Mouse (Mus musculus) layer of hippocampus, postnatal 25 days (tissue): ENCODE data around the gene Tusc2. TPM values are rescaled to one million over a fixed set of nuclear protein-coding genes. Genes with fewer than 3 reads are reported as not detected.
A peak's percentile ranks its signal among the peaks of the same experiment; 100 is the strongest.

Experiments used
- DNase-seq, 2 experiments: peaks; one replicate each; pipeline ENCODE4 v3.0.0; 2022; ENCODE audit warnings: mixed read lengths in 2 of 2, low spot score in 1 of 2; ENCODE audit errors: extremely low spot score in 1 of 2
- total RNA-seq, 2 experiments: library from RNA; stranded (reverse); gene quantifications; 2 replicates each; pipeline ENCODE4 v1.2.3; 2021

The Tusc2 gene
- 10 to 100 TPM; 71.1 to 76.0 TPM for total RNA-seq

DNA sequence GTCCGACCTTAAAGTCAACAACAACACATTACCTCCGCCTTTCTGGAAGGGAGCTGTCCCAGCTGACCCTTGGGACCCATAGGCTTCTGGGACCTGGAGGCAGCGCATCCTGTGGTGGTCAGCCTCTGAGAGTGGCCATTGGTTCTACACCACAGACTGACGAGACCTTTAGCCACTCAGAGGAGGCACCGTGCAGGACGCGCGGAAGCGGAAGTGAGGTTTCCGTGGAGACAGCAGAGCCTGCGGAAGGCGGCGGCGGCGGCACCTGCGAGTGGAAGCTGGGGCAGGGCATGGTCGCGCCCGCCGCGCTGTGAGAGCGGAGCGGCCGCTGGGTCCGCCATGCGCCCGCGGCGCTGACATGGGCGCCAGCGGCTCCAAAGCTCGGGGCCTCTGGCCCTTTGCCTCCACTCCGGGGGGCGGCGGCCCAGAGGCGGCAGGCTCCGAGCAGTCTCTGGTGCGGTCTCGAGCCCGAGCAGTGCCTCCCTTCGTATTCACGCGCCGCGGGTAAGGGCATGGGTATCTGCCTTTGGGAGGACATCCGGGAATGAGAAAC, at the start of gene Tusc2:
Tusc2 (plus strand) TSS at position 227 of the 553 bp plus-strand sequence.
- peak; percentile 79 to 83 for DNase-seq

DNA sequence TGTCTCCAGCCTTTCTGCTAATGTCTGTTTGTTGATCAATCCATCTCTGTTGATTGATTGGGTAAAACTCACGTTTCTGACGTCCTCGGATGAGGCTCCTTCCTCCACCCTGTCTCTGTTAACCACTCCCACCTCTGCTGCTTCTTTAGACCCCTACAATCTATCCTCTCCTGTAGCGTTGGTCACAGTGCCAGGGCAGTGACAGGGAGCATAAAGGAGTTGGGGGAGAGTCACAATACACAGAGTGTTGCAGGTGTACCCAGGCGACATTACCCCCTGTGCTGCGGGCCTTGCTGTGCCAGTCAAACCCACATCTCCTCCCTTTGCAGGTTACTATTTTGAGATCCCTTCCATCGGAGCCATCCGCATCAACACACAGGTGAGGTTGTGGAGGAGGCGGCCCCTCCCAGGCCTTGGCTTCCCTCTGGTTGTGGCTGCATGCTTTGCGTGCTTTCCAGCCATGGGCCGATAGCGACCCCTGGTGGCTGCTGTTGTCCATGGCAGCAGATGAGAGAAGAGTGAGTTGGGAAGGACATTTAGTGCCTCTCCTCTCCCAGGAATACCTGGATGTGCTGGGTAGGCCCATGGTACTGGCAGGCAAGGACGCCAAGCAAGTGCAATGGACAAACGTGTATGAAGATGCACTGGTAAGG, 48.6 kb upstream of the Tusc2 start:
- peak; percentile 96 to 97 for DNase-seq

DNA sequence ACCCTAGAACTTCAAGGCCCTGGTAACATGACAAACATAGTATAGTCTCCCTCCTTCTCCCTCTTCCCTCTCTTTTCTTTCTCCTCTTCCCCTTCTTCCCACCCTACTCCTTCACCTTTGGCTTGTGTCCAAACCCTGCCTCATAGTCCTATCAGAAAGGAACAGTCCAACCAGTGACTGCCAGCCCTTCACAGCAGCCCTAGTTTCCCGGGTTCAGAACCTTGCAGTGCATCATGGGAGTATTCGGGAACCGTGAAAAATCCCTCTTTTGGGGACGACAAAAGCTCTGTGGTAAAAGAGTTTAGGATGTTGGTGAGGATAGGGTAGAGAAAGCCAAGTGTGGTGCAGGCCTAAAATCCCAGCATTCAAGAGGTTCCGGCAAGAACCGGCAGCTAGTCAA, 42.7 kb upstream of the Tusc2 start:
- no peak for DNase-seq

DNA sequence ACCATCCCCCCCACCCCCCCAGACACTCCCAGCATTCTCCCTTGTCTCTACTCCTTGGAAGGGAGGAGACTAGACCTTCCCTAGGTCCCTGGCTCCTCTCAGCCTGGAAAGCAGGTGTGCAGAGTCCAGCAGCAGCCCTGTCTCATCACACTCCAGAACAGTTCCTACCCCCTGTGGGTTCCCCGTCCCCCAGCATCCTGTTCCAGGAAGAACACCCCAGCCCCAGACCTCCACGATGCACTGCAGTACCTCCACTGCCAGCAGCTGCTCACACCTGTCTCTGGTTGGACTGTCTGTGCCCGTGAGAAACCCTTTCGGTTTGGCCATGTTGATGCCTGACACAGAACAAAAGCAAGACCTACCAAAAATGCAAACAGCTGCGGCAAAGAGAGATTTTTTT, 41.9 kb upstream of the Tusc2 start:
- no peak for DNase-seq

DNA sequence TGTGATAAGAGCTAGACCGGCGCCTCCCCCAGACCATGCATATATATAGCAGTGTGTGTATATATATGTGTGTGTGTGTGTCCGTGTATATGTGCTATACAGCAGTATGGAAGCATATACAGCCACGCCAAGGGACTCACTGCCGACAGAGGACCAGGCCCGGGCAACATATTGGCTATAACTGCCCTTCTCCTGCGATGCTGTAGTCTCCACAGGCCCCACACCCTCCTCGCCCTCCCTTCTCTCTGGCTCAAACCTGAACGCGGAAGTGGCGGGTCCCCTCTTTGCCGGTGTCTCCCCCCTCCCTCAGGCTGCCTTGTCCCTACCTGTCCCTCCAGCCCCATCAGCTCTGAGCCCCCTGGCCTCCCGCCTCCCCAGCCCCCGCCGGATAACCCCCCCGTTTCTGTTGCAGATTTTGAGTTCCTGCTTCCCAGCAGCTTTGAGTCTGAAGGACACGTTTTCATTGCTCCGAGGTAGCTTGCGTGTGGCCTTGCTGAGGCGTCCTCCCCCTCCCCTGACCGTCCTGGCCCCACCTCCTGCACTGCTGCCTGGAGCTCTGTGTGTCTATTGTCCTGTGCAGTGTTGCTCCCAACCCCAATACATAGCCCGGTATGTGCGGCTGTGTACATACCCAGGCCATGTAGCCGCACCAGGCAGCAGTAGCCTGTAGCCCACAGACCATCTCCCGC, 41.2 kb upstream of the Tusc2 start:
- no peak for DNase-seq

DNA sequence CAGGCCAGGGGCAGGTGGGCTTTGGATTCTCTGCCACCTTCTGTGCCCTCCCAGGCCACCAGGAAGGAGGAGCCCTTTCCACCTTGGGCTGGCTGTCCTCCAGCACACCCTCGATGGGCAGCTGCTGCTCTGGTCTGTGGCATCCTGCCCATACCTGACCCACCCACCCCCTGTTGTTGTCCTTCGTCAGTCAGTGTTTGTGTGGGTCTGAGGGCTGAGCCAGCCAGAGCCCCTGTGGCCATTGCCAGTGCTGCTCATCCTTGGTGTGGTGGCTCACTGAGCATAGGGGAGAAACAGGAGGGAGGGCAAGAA, 40.7 kb upstream of the Tusc2 start:
- DNase-seq = no peak

DNA sequence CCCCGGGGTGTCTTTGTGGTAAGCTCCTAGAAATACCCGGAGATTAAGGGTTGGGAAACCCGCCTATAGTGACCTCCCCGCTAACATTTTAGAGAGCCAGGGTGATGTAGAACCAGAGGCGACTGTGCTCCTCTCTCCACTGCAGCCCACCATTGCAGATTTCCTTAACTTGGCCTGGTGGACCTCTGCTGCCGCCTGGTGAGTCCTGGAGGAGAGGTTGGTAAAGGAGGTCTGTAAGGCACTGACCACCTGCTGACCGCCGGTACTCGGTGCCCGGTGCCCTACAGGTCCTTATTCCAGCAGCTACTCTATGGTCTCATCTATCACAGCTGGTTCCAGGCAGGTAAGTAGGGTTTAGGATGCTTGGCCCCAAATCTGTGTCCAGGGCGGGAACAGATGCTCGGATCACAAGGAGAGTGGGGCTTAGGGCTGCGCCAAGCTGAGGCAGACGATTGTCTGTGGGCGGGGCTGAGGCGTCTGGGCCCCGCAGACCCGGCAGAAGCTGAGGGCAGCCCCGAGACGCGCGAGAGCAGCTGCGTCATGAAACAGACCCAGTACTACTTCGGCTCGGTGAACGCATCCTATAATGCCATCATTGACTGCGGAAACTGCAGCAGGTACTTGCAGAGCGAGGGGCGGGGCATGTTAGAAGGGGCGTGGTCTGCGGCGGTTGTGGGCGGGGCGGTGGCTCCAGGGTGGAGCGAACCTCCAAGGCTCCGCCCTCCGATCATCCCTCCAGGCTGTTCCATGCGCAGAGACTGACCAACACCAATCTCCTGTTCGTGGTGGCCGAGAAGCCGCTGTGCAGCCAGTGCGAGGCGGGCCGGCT, 36.6 kb upstream of the Tusc2 start:
- peak; percentile 58 to 59 for DNase-seq

DNA sequence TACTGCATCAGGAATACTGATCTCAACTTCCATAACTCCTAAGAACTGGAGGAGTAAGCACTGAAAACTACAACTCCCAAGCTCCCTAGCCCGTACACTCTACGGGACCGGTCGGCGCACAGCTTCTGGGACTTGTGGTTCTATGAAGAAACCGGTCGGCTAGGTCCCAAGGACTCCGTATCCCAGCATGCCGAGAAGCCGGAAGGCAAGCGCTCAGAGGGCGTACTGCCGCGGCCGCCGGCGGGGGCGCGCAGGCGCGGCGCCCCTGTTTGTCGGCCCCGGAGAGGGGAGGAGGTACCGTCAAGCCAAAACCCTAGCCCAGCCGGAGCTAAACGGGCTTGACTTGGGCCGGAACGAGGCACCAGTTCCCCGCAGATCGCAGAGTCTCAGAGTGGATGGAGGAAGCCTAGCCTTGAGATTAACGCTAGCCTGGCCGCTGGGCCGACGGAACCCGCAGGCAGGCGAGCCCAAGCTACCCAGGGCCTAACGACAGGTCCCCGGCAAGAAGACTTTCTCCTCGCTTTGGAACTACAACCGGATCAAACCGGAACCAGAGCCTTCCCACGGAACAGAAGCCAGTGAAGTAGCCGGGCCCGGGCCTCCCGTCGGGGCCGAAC, 29.2 kb upstream of the Tusc2 start, which contains the start of gene Tmem115:
Tmem115 (plus strand) TSS at position 155 of the 617 bp plus-strand sequence.
- peak; percentile 72 to 86 for DNase-seq

DNA sequence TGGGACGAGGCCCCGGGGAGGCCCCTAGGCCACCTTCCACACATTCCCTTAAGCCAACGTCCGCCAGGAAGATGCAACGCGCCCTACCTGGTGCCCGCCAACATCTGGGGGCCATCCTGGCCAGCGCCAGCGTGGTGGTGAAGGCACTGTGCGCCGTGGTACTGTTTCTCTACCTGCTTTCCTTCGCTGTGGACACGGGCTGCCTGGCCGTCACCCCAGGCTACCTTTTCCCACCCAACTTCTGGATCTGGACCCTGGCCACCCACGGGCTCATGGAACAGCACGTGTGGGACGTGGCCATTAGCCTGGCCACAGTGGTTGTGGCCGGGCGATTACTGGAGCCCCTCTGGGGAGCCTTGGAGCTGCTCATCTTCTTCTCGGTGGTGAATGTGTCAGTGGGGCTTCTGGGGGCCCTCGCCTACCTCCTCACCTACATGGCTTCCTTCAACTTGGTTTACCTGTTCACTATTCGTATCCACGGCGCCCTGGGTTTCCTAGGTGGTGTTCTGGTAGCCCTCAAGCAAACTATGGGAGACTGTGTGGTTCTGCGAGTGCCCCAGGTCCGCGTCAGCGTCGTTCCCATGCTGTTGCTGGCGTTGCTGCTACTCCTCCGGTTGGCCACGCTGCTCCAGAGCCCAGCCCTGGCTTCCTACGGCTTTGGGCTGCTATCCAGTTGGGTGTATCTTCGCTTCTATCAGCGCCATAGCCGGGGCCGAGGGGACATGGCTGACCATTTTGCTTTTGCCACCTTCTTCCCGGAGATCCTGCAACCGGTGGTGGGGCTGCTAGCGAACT, 28.4 kb upstream of the Tusc2 start:
- DNase-seq = no peak

DNA sequence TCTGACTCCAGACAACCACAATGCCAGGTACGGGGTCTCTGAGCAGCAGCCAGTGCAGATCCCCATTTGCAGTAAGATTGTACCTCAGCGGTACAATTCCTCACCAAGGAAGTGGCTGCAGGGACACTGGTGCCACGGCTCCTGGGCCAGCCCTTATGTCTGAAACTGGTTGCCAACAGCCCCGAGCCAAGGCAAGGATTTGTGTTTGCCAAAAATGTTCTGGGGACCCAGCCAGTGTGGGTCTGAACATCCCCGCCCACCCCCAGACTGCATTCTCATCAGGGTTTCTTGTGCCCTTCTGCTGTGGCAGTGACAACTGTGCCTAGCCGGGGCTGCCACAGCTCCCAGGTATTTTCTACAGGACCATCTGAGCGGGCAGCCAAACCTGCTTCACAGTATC, 24.8 kb upstream of the Tusc2 start:
- DNase-seq = no peak

DNA sequence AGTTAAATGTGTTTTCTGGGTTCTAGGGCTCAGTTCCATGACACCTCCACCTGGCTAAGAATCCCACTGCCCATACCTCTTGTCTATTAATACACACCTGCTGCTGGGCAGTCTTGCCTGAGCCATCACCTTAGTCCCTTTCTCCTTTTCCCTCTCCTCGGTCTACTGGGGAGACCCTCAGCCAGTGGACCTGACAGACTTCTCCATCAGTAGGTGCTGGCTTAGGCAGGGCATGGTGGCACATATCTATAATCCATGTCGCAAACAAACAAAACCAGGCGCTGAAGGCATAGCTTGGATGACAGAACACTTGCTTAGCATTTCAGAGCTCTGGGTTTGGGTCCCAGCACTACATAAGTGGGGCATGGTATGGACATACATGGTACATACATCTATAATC, 24.3 kb upstream of the Tusc2 start:
- no peak for DNase-seq

DNA sequence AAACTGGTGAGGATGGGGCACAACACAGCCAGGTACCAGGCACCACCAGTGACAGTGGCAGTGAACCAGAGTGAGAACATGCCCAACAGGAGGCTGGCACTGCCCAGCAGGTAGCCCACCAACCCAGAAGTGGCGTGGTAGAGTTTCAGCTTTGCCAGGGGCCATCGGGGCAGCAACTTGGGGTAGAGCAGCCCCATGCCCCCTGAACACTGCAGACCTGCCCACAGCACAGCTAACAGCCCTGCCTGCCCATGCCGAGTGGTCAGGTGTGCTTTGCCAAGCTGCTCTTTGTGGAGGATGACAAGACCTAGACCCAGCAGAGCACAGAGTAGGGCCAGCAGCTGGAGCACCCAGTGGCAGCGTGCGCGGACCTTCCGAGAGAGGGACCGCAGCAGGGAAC, 23.1 kb upstream of the Tusc2 start:
- no peak for DNase-seq

DNA sequence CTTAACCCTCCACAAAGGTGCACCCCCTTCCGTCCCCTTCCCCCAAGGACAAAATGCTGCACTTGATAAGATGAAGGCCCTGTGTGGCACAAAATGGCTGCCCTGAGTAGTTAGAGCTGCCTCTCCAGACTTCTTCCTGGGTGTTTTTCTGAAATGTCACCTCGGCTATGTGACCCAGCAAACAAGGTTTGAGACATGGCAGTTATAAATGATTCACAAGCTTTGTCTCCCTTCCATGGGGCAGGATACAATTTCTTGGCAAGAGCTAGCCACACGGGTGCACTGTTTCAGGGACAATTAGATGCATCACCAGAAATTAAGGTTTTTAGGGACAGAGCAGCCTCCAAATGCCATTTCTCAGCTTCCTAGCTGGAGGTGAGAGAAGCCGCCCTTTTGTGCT, 22.6 kb upstream of the Tusc2 start:
- no peak for DNase-seq

DNA sequence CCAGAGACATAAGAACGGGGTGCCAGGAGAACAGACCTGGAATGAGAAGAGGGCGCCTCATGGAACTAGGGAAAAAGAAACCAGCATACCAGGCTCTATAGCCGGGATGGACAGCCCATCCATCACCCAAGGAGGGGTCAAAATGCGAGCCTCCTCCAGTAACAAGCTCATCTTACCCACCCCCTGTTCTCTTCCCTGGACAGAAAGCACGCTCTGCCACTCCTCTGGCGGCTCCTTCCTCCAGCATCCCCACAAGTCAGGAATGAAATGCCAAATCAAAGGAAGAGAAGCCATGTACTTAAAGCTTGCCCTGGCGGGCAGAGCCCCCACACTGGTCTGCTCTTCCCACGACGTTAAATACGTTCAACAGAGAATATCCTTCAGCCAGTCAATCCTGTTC, 22.1 kb upstream of the Tusc2 start:
- DNase-seq = no peak

DNA sequence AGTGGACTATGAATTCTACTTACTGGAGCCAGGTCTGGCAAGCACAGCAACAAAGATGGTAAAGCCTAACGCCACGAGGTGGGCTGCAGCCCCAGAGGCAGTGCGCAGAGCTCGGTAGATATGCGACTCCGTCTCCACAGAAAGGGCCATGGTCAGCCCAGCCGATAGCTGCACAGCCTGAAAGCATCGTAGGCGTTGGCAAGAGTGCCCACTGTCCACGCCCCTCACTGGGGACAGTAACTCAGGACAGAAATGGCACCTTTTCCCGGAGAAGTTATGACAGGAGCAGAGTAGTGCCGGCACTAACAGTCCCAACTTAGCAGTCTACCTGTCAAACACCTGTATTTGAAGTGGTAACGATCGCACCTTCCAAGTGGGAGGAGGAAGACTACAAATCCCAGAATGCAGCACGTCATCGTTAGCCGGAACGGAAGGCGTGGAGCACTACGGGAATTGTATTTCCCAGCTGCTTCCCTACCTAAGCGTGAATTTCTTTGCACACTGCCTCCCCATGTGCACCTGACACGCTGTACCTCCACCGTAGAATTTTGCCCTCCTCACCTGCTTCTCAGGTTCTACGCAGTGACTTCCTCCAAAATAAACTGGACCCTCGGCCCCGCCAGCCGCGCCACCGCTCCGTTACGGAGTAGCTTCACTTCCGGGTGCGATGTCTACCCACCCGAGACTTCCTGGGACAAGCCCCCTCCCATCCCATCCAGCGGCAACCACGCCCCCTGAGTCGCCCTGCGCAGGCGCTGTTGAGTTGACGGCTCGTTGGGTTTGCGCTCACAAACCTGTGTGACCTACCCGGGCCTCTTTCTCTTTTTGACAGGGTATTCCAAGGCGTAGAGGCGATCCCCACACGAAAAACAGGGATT, 21.3 kb upstream of the Tusc2 start, which contains the start of the genes Cyb561d2 and Nprl2:
Cyb561d2 (minus strand) TSS at position 720 of the 878 bp plus-strand sequence.
Nprl2 (plus strand) TSS at position 753 of the 878 bp plus-strand sequence.
- peak; percentile 87 to 89 for DNase-seq

DNA sequence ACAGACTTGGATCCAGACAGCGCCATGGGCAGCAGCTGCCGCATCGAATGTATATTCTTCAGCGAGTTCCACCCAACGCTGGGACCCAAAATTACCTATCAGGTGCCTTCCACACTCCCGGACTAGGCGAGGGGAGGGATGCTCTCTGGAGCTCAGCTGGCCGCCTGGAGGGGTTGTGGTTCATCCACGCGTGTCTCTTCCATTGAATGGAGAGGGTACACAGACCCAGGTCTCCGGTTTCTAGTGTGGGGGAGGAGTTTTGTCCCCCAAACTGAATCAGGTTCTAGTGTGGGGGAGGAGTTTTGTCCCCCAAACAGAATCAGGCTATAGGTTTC, 20.7 kb upstream of the Tusc2 start:
- no peak for DNase-seq

DNA sequence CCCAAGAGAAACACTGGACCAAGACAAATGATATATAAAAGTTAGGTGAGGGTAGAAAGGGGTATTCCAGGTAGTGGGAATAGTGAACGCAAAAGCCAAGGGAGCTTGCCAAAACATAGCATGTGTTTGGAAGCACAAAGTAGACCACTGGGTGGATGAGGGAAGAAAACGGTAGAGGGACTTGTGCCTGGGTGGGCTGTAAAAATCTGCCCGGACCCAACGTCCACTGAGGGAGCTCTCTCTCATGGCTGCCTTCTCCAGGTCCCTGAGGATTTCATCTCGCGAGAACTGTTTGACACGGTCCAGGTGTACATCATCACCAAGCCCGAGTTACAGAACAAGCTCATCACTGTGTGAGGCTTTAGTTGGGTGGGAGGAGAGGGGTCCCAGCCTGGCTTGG, 20.3 kb upstream of the Tusc2 start:
- no peak for DNase-seq

DNA sequence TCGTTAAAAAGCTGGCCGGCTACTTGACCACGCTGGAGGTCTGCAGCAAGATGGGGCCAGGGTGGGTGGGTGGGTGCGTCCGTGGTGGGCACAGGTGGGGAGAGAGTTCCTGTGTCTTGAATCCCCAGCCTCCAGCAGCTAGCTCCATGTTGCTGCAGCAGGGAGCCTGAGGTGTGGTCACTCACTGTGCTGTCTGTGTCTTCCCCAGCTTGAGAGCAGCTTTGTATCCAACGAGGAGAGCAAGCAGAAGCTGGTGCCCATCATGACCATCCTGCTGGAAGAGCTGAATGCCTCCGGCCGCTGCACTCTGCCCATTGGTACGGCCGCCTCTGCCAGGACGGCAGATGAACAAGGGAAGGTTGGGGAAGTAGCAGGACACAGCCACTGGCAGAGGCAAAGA, 19.8 kb upstream of the Tusc2 start:
- no peak for DNase-seq

DNA sequence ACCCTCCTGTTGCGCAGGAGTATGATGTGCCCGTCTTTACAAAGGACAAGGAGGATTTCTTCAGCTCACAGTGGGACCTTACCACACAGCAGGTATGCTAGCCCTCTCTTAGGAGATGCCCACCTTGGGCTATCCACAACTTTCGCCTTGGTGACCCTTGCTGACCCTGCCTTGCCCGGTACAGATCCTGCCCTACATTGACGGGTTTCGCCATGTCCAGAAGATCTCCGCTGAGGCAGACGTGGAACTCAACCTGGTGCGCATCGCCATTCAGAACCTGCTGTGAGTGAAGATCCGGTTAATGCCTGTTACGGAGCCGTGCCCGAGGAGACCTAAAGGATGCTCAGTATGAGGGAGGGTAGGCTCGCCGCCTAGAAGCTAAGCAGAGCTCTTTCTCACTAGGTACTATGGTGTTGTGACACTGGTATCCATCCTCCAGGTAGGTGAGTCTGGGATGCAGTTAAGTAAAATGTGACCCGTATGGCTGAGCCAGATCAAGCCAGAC, 18.8 kb upstream of the Tusc2 start:
- DNase-seq = no peak
